Mouse (Mus musculus): ENCODE measurements around the gene Nos3.

Nos3 gene

DNA sequence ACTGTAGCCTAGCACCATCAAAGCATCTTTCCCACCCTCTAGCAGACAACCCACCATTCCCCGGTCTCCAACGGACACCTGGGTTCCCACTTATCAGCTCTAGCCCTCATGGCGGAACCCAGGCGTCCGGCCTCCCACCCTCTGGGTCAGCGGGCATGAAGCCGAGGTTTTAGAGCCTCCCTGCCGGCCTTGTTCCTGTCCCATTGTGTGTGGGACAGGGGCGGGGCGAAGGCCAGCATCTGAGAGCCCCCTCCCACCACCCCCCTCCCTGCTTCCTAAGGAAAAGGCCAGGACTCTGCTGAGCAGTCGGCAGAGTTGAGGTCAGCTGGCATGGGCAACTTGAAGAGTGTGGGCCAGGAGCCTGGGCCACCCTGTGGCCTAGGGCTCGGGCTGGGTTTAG, at the start of gene Nos3:
Gene Nos3 (plus strand): TSS at position 303 of the 400 bp plus-strand sequence.
- no peak for DNase-seq (ENCODE audit: low read depth, low spot score)

DNA sequence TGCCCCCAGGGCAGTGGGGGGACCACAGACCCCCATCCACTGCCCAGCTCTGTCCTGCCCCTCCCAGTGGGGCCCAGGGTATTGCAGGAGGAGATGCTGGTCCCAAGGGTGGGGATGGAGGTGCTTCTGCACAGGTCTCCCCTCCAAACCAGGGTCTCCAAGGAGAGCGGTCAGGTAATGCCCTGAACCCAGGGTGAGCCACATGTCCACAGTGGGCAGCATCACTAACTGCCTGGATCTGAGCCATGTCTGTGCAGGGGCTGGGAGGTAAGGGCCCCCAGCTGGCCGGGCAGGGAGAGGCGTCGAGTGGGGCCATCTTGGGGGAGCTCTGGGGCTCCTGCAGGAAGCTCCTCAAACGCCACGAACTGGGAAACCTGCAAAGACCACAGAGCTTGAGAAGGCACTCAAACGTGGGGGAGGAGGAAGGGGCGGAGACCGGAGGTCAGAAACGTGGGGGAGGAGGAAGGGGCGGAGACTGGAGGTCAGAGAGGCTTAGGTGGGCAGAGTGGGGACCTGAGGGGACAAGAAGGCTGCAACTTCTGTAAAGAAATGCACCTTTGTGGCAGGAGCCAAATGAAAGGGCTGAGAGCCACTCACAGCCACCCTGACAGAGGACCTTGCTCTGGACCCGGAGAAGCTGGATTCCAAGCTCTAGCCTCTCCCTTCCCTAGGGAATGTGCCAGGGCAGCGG, 44.7 kb upstream of the Nos3 start:
- DNase-seq (ENCODE audit: low read depth, low spot score) = no peak

GRCm38 (mm10) chr5:24320467-24320813, 44.2 kb upstream of the Nos3 start:
- DNase-seq (ENCODE audit: low read depth, low spot score) = no peak

GRCm38 (mm10) chr5:24320894-24321293, 43.7 kb upstream of the Nos3 start:
- DNase-seq (ENCODE audit: low read depth, low spot score) = no peak

DNA sequence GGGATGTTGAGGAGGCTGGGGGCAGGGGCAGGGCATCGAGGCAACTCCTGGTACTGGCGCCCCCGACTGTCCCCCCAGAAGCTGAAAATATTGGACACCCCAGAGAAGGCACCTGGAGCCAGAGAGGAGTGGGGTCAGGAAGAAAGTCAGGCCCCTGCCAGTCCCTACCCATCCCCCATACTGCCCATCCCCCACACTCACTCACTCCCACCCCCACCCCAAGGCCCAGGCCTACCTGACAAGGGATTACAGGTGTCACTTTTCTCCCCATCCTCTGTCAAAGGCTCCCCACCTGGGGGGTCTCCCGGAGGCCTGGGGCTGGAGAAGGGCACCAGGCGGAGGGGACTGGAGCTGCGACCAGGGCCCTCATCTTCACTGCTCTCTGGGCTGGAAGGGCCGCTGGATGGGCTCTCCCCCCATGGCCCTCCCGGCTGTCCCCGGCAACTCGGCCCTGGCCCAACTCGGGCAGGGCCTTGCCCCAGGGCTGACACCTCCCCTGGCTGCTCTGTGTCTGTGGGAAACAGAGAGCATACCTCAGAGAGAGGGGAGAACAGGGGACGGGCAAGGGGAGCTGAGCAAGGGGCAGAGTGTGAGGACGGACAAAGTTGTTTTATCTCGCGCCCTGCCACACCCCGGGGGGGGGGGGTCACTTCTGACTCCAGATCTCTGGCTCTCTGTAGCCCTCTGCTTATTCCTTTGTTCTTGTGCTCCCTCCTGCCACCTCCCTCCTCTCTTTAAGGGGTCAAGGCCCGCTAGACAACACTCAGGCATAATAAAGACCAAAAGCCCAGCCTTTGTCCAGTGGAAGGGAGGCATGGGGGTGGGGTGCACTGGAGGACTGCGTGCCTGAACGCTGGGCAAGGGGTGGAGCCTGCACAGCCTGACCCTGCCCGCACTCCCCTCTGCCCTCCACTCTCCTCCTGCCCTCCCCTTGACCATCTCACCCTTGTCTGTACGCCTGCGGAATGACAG, 42.6 kb upstream of the Nos3 start:
- DNase-seq (ENCODE audit: low read depth, low spot score) = no peak

GRCm38 (mm10) chr5:24325251-24325650, 39.4 kb upstream of the Nos3 start:
- DNase-seq (ENCODE audit: low read depth, low spot score) = no peak

DNA sequence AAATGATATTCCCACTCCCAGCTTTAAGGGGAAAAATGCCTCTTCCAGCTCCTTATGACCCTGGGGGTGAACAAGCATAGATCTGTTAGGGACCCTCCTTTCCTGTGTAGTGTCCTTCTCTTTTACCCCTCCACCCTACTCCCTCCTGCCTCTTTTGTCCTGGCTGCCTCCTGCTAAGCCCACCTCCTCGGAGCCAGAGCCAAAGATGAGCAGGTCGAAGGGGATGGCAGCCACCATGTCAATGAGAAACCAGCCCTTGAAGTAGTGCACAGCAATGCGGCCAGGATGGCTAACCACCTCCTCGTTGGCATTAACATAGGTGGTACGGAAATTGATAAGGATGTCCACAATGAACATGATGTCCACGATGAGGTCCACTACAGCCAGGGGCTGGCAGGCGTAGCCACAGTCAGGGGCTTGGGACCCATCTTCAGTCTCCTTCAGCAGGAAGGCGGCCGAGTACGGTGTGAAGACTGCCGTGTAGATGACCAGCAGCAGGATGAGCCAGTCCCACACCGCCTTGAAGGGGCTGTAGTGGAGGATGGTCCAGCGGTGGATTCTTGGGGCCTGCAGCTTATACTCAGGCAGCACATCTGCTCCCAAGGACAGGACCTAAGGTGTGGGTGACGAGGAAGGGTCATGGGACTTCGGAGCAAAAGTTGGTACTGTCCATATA, 38.3 kb upstream of the Nos3 start:
- no peak for DNase-seq (ENCODE audit: low read depth, low spot score)

GRCm38 (mm10) chr5:24326842-24327417, 37.7 kb upstream of the Nos3 start:
- no peak for DNase-seq (ENCODE audit: low read depth, low spot score)

GRCm38 (mm10) chr5:24328813-24329211, 35.8 kb upstream of the Nos3 start:
- no peak for DNase-seq (ENCODE audit: low read depth, low spot score)

GRCm38 (mm10) chr5:24329212-24329964, 35.2 kb upstream of the Nos3 start:
- peak; percentile 66 for DNase-seq (ENCODE audit: low read depth, low spot score)

DNA sequence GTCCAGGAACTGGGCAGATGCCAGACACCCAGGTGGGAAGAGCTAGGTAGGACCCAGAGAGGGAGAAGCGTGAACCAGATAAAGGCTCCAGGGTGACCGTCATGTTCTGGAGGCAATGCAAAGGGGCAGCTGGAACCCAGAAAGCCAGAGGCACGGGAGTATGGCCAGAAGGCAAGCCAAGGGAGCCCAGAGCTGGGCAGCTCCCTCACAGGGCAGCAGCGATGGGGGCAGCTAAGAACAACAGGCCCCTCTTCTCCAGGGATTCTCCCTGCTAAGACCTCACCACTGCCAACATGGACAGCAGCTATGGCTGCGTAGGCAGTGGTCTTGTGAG, 34.7 kb upstream of the Nos3 start:
- DNase-seq (ENCODE audit: low read depth, low spot score) = no peak

GRCm38 (mm10) chr5:24332401-24332800, 32.2 kb upstream of the Nos3 start:
- no peak for DNase-seq (ENCODE audit: low read depth, low spot score)

DNA sequence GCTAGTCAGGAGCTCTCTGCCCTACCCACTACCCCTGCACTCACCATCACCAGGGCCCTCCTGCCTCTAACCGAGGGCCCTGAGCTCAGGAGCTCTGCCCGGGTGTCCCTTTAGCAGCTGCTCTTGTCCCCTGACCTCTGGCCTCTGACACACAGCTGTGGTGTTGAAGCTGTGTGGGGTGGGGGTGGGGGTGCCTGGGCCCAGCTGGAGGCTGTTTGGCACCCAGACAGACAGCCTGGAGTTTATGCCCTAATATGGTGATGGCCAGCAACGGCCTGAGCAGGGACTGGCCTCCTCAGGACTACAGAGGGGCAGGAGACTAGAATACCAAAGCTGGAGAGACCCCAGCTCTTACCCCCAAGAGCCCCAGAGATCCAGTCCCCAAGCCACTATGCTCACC, 29.9 kb upstream of the Nos3 start:
- no peak for DNase-seq (ENCODE audit: low read depth, low spot score)

GRCm38 (mm10) chr5:24335888-24336511, 28.6 kb upstream of the Nos3 start:
- DNase-seq (ENCODE audit: low read depth, low spot score) = no peak

GRCm38 (mm10) chr5:24337366-24337765, 27.2 kb upstream of the Nos3 start:
- no peak for DNase-seq (ENCODE audit: low read depth, low spot score)

GRCm38 (mm10) chr5:24337821-24338220, 26.8 kb upstream of the Nos3 start:
- DNase-seq (ENCODE audit: low read depth, low spot score) = no peak

- DNase-seq (ENCODE audit: low read depth, low spot score) = no peak
These were observed 22.2 kb upstream of the Nos3 start for GRCm38 (mm10) chr5:24342205-24342963.

DNA sequence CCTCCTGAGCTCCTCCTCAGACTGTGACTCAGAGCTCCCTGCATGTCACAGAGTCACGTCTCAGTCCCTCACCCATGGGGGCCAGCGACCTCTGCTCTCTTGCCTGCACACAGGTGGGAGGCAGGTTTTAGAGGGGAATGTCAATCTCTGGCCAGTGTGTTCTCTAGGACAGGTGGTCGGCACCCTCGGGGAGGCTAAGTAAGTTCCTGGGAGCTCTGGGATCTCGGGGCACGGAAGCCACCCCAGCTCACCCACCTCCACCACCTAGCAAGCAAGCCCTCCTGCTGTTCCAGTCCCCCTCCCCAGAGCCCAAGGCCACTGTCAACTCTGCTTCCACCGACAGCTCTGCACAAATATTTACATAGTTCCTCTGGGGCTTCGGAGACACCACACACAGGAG, 21.6 kb upstream of the Nos3 start:
- DNase-seq (ENCODE audit: low read depth, low spot score) = no peak

- DNase-seq (ENCODE audit: low read depth, low spot score) = no peak
These were observed 21.2 kb upstream of the Nos3 start for GRCm38 (mm10) chr5:24343379-24343778.

DNA sequence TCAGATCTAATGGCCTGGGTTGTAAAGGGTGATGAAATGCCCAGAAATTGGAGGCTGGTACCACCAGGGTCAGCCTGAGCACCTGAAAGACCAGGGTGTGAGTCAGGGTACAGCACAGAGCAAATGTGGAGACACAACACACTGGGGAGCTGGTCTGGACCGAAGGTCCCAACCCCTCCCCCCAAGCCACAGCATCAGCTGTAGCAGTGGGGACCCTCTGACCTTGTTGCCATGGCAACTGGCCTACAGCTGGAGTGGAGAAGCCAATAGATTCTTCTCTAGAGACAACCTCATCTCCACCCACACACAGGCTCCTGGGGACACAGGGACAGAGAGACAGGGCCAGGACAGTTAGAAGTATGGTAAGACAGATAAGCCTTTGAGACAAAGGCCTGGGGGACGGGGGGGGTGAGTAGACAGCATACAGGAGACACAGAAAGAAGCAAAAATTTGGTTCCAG, 20.6 kb upstream of the Nos3 start:
- no peak for DNase-seq (ENCODE audit: low read depth, low spot score)

All from embryo, embryonic 11.5 days (tissue).